Mouse (Mus musculus) ES-Bruce4 (cell line): ENCODE measurements around the gene Rimklb. TPM values are rescaled to one million over a fixed set of nuclear protein-coding genes. Genes with fewer than 3 reads are reported as not detected.
A peak's percentile ranks its signal among the peaks of the same experiment; 100 is the strongest.

Source experiments
- H3K27ac ChIP-seq: 2 replicates; pipeline ENCODE4 v1.5.1; 2012; ENCODE audit warnings: low read length, inconsistent platforms; ENCODE audit not compliant: insufficient read depth
- H3K27me3 ChIP-seq: 2 replicates; pipeline ENCODE4 v1.6.1; 2012; ENCODE audit warnings: mild to moderate bottlenecking, low read length, inconsistent platforms; ENCODE audit not compliant: control insufficient read depth, poor library complexity, insufficient read depth, severe bottlenecking
- H3K36me3 ChIP-seq: 2 replicates; pipeline ENCODE4 v1.6.1; 2012; ENCODE audit warnings: inconsistent platforms, mild to moderate bottlenecking, low read length, moderate library complexity; ENCODE audit not compliant: control insufficient read depth, poor library complexity, insufficient read depth, severe bottlenecking
- H3K4me1 ChIP-seq: one replicate; pipeline ENCODE4 v1.8.1; 2011; ENCODE audit warnings: low read length; ENCODE audit not compliant: control insufficient read depth, insufficient read depth
- H3K4me3 ChIP-seq: 2 replicates; pipeline ENCODE4 v1.5.1; 2011; ENCODE audit warnings: low read depth, mild to moderate bottlenecking, low read length
- H3K9ac ChIP-seq: 2 replicates; pipeline ENCODE4 v1.6.1; 2012; ENCODE audit warnings: low read depth, mild to moderate bottlenecking, inconsistent platforms; ENCODE audit not compliant: poor library complexity, severe bottlenecking
- H3K9me3 ChIP-seq: replicated peaks from 2 replicates; pipeline ENCODE4 v1.6.1; 2012; ENCODE audit warnings: mild to moderate bottlenecking, low read length, inconsistent platforms; ENCODE audit not compliant: control insufficient read depth, poor library complexity, insufficient read depth, severe bottlenecking
- CTCF ChIP-seq: IDR thresholded peaks from one replicate; pipeline ENCODE4 v1.8.1; 2011; ENCODE audit warnings: low read depth, low read length
- EP300 ChIP-seq: IDR thresholded peaks from 2 replicates; pipeline ENCODE4 v1.6.1; 2011; ENCODE audit warnings: low read depth, low read length; ENCODE audit not compliant: insufficient read depth
- POLR2A ChIP-seq: IDR thresholded peaks from one replicate; pipeline ENCODE4 v1.8.1; 2011; ENCODE audit warnings: low read length; ENCODE audit not compliant: insufficient read depth
- polyA plus RNA-seq: library from polyadenylated mRNA; stranded (reverse); fragments of >200 nt; gene quantifications from 2 replicates; pipeline ENCODE4 v1.2.4, GENCODE M21; 2011; ENCODE audit warnings: low read depth; ENCODE audit not compliant: missing spikeins, insufficient read depth, insufficient read length

Rimklb gene
- polyA plus RNA-seq, 1 experiment, result 87.4 TPM

GRCm38 (mm10) chr6:122508494-122508893, 9.9 kb upstream of the Rimklb start:
- Histone ChIP-seq H3K27ac (no peak overlapping the region), H3K27me3 (no peaks in the 10 kb centered on the region), H3K36me3 (no peaks in the 10 kb centered on the region), H3K9ac (no peak overlapping the region), H3K9me3 (no peaks in the 10 kb centered on the region), H3K4me1 (no peaks in the 10 kb centered on the region), H3K4me3 (no peak overlapping the region)
- no peak for TF ChIP-seq EP300
- no peak for TF ChIP-seq POLR2A
- no peak for TF ChIP-seq CTCF

GRCm38 (mm10) chr6:122505545-122505944, 7.0 kb upstream of the Rimklb start, which contains the start of gene Mfap5:
Mfap5 (plus strand) TSS chr6:122505845.
- no peak within 1 kb of the TSS for H3K4me3 ChIP-seq
- H3K27ac ChIP-seq, result no peak within 1 kb of the TSS
- H3K4me1 ChIP-seq, result no peaks in the 10 kb centered on the region
- H3K9me3 ChIP-seq, result no peaks in the 10 kb centered on the region
- no peaks in the 10 kb centered on the region for H3K27me3 ChIP-seq
- TF ChIP-seq EP300 (no peak), POLR2A (no peak), CTCF (no peak)
- no peak within 1 kb of the TSS for H3K9ac ChIP-seq
- no peaks in the 10 kb centered on the region for H3K36me3 ChIP-seq

GRCm38 (mm10) chr6:122505041-122505440, 6.5 kb upstream of the Rimklb start:
- H3K9ac ChIP-seq, result no peak overlapping the region
- H3K36me3 ChIP-seq, result no peaks in the 10 kb centered on the region
- no peak overlapping the region for H3K4me3 ChIP-seq
- no peaks in the 10 kb centered on the region for H3K9me3 ChIP-seq
- no peak for TF ChIP-seq POLR2A
- no peak for TF ChIP-seq EP300
- TF ChIP-seq CTCF, result no peak
- no peak overlapping the region for H3K27ac ChIP-seq
- no peaks in the 10 kb centered on the region for H3K27me3 ChIP-seq
- no peaks in the 10 kb centered on the region for H3K4me1 ChIP-seq

GRCm38 (mm10) chr6:122496501-122496900, 2.1 kb downstream of the Rimklb start:
- no peaks in the 10 kb centered on the region for H3K36me3 ChIP-seq
- no peak overlapping the region for H3K27ac ChIP-seq
- no peak overlapping the region for H3K9ac ChIP-seq
- no peaks in the 10 kb centered on the region for H3K9me3 ChIP-seq
- H3K27me3 ChIP-seq, result no peaks in the 10 kb centered on the region
- peaks cover 9% of the 10 kb centered on the region for H3K4me1 ChIP-seq
- H3K4me3 ChIP-seq, result no peak overlapping the region
- TF ChIP-seq EP300 (no peak), CTCF (no peak), POLR2A (no peak)

GRCm38 (mm10) chr6:122495082-122495881, 3.3 kb downstream of the Rimklb start:
- no peaks in the 10 kb centered on the region for H3K27me3 ChIP-seq
- peak overlapping the region; percentile 25 for H3K9ac ChIP-seq
- 0 out of 2 replicates have a peak overlapping the region, but pooled peaks have one; percentile 2 for H3K4me3 ChIP-seq
- TF ChIP-seq POLR2A, result no peak
- TF ChIP-seq CTCF, result no peak
- no peak for TF ChIP-seq EP300
- H3K36me3 ChIP-seq, result no peaks in the 10 kb centered on the region
- no peak overlapping the region for H3K27ac ChIP-seq
- H3K4me1 ChIP-seq, result peaks cover 9% of the 10 kb centered on the region
- no peaks in the 10 kb centered on the region for H3K9me3 ChIP-seq

- no peak overlapping the region for H3K27ac ChIP-seq
- H3K9me3 ChIP-seq, result no peaks in the 10 kb centered on the region
- no peaks in the 10 kb centered on the region for H3K36me3 ChIP-seq
- H3K4me1 ChIP-seq, result peaks cover 9% of the 10 kb centered on the region
- H3K4me3 ChIP-seq, result no peak overlapping the region
- H3K9ac ChIP-seq, result no peak overlapping the region
- H3K27me3 ChIP-seq, result peaks cover under 1% of the 10 kb centered on the region; the same call in 1 of the 2 replicates
- no peak for TF ChIP-seq CTCF
- TF ChIP-seq POLR2A, result no peak
- no peak for TF ChIP-seq EP300
Observed at GRCm38 (mm10) chr6:122493799-122494472, 4.6 kb downstream of the Rimklb start.
